Mouse (Mus musculus): ENCODE measurements at regions not wholly inside any gene's neighbourhood (a gene's known extent, or its start where the extent isn't known, plus 50 kb on each side); places are given as distances from the start of the nearest gene placed in this dataset.

- DNase-seq (ENCODE audit: low read depth, low spot score) (no peak), ATAC-seq (no peak)
- ChIA-PET POLR2A (no interaction called here), CTCF (interaction anchor here (0.6 kb wide), 1 partner anchor 25 kb away, joined by 3 read pairs; no protein-coding TSS in a partner anchor)
- in situ Hi-C loops (cut with MboI; ENCODE audit: low pct_unique_long_range_greater_than_20kb), result no loop called here
- H3K27me3 ChIP-seq, result no peaks in the 10 kb centered on the region
- no peak for TF ChIP-seq CTCF (IDR thresholded peaks at IDR 0.05)
Measured at GRCm38 (mm10) chrX:127124462-127124861, 84.7 kb downstream of the Gm382 start.

All from Patski (cell line).